Mouse (Mus musculus): ENCODE data around the gene Prnp. TPM values are rescaled to one million over a fixed set of nuclear protein-coding genes. Genes with fewer than 3 reads are reported as not detected.
A peak's percentile ranks its signal among the peaks of the same experiment; 100 is the strongest.

Prnp gene
- total and polyA plus RNA-seq, 3 experiments: 18.3 to 24.0 TPM; not detected in 1

- Histone ChIP-seq H3K4me1 (ENCODE audit: control insufficient read depth in 1 of 2, insufficient read depth in 2 of 2, low read length in 2 of 2) (no peaks in the 10 kb centered on the region), H3K79me2 (ENCODE audit: control insufficient read depth, insufficient read depth, low read length, poor library complexity) (no peaks in the 10 kb centered on the region), H3K9me3 (replicated peaks; ENCODE audit: insufficient read depth, low read length) (no peaks in the 10 kb centered on the region), H3K4me3 (ENCODE audit: control insufficient read depth in 1 of 2, insufficient read depth in 1 of 2, low read depth in 2 of 2, low read length in 2 of 2) (no peak overlapping the region), H3K27ac (ENCODE audit: control insufficient read depth, low read depth, low read length) (no peak overlapping the region), H3K36me3 (ENCODE audit: control insufficient read depth in 1 of 2, insufficient read depth in 2 of 2, low read length in 2 of 2) (no peaks in the 10 kb centered on the region), H3K27me3 (ENCODE audit: control insufficient read depth in 1 of 2, insufficient read depth in 2 of 2, low read length in 2 of 2) (no peaks in the 10 kb centered on the region; a peak in 2 of 4 replicates), H3K9ac (ENCODE audit: control insufficient read depth, low read depth, low read length, poor library complexity, severe bottlenecking) (no peak overlapping the region)
- TF ChIP-seq MEF2A (IDR thresholded peaks at IDR 0.05; ENCODE audit: extremely low read depth, insufficient replicate concordance, low read depth, low read length, poor library complexity, severe bottlenecking) (no peak), HCFC1 (IDR thresholded peaks at IDR 0.05; ENCODE audit: low read depth, low read length) (no peak), CTCF (IDR thresholded peaks at IDR 0.05 in 2 of 3, conservative IDR thresholded peaks at IDR 0.05 in 1 of 3; ENCODE audit: control insufficient read depth in 1 of 3, insufficient read depth in 1 of 3, low read depth in 2 of 3, low read length in 3 of 3, poor library complexity in 1 of 3, severe bottlenecking in 1 of 3) (no peak), UBTF (IDR thresholded peaks at IDR 0.05; ENCODE audit: borderline replicate concordance, insufficient read depth, low read depth, low read length) (no peak)
- no peak for DNase-seq (ENCODE audit: low read depth, low spot score)
Observed at GRCm38 (mm10) chr2:131980866-131981265, 71.1 kb downstream of the Prnp start.

- TF ChIP-seq CTCF (IDR thresholded peaks at IDR 0.05 in 2 of 3, conservative IDR thresholded peaks at IDR 0.05 in 1 of 3; ENCODE audit: control insufficient read depth in 1 of 3, insufficient read depth in 1 of 3, low read depth in 2 of 3, low read length in 3 of 3, poor library complexity in 1 of 3, severe bottlenecking in 1 of 3) (peak; percentile 84 to 96 (median 86)), ZC3H11A (IDR thresholded peaks at IDR 0.05; ENCODE audit: low read depth, low read length) (peak; percentile 94), GABPA (IDR thresholded peaks at IDR 0.05; ENCODE audit: low read depth, low read length) (no peak), E2F4 (IDR thresholded peaks at IDR 0.05; ENCODE audit: borderline replicate concordance, low read depth, low read length) (no peak), RAD21 (IDR thresholded peaks at IDR 0.05; ENCODE audit: low read depth, low read length) (peak; percentile 93), EP300 (IDR thresholded peaks at IDR 0.05; ENCODE audit: low read depth in 1 of 2, low read length in 2 of 2) (no peak), KAT2A (conservative IDR thresholded peaks at IDR 0.05; ENCODE audit: low read depth, low read length) (no peak), GATA1 (IDR thresholded peaks at IDR 0.05; ENCODE audit: low read depth, low read length) (no peak), MYB (IDR thresholded peaks at IDR 0.05; ENCODE audit: low read depth, low read length) (no peak), ZMIZ1 (IDR thresholded peaks at IDR 0.05; ENCODE audit: low read depth, low read length) (no peak), NRF1 (IDR thresholded peaks at IDR 0.05; ENCODE audit: insufficient read depth, low read depth, low read length, poor library complexity, severe bottlenecking) (no peak), ETS1 (IDR thresholded peaks at IDR 0.05; ENCODE audit: low read depth, low read length) (no peak), SMC3 (IDR thresholded peaks at IDR 0.05; ENCODE audit: low read depth, low read length) (peak; percentile 98)
- no peaks in the 10 kb centered on the region for H3K9me3 ChIP-seq (replicated peaks; ENCODE audit: insufficient read depth, low read length)
- H3K4me1 ChIP-seq (ENCODE audit: control insufficient read depth in 1 of 2, insufficient read depth in 2 of 2, low read length in 2 of 2): no peaks in the 10 kb centered on the region
- DNase-seq (ENCODE audit: low read depth, low spot score): peak; percentile 77
- no peaks in the 10 kb centered on the region for H3K36me3 ChIP-seq (ENCODE audit: control insufficient read depth in 1 of 2, insufficient read depth in 2 of 2, low read length in 2 of 2)
- H3K27ac ChIP-seq (ENCODE audit: control insufficient read depth, low read depth, low read length): no peak overlapping the region
- H3K9ac ChIP-seq (ENCODE audit: control insufficient read depth, low read depth, low read length, poor library complexity, severe bottlenecking): no peak overlapping the region
- H3K4me3 ChIP-seq (ENCODE audit: control insufficient read depth in 1 of 2, insufficient read depth in 1 of 2, low read depth in 2 of 2, low read length in 2 of 2): no peak overlapping the region
- H3K27me3 ChIP-seq (ENCODE audit: control insufficient read depth in 1 of 2, insufficient read depth in 2 of 2, low read length in 2 of 2): no peaks in the 10 kb centered on the region; a peak in 2 of 4 replicates
- no peaks in the 10 kb centered on the region for H3K79me2 ChIP-seq (ENCODE audit: control insufficient read depth, insufficient read depth, low read length, poor library complexity)
Observed at GRCm38 (mm10) chr2:131982546-131983196, 72.9 kb downstream of the Prnp start.
